Mouse (Mus musculus): ENCODE measurements at regions not wholly inside any gene's neighbourhood (a gene's known extent, or its start where the extent isn't known, plus 50 kb on each side); places are given as distances from the start of the nearest gene placed in this dataset.

DNA sequence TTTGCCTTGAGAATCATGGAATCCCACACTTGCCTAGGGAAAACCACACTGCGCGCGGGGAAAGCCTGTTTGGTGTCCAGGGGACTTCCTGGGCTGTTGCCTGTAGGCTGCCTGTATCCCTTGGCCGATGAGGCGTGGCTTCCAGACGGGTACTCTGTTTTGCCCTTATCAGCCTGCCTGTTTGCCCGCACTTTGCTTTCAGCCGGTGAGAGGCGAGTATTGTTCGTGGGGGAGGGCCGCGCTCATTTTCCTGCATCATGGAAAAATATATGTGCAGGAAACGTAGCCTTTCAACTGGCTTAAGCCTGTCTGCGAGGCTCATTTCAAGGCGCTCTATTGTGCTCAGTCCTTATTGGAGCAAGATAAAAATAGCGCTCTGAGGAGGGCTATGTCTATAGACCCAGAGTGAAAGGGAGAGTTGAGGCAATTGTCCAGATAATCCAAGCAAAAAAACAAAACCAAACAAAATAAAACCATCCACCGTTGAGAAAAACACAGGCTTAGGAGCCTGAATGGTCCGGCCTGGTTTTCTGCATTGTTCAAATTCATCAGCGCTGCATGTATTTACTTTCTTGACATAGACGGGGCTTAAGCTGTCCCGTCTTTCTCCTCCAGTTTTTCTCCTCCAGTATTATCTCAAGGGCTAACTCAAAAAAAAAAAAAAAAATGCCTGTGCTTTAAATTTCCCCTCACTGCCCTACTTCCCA lies 67.9 kb downstream of the Klf5 start:
- Histone ChIP-seq H3K4me3 (ENCODE audit: low read depth, low read length) (peak overlapping the region; percentile 4; the same call in 1 of the 2 replicates), H3K9me3 (ENCODE audit: low read length) (no peaks in the 10 kb centered on the region), H3K4me1 (ENCODE audit: insufficient read depth, low read depth, low read length) (no peaks in the 10 kb centered on the region), H3K9ac (replicated peaks; ENCODE audit: low read depth) (no peak overlapping the region), H3K27ac (ENCODE audit: low read length) (no peak overlapping the region), H3K36me3 (ENCODE audit: insufficient read depth, low read length) (no peaks in the 10 kb centered on the region), H3K27me3 (replicated peaks; ENCODE audit: insufficient read depth, low read length) (no peaks in the 10 kb centered on the region), H3K4me2 (replicated peaks; ENCODE audit: low read depth, low read length) (peak overlapping the region; percentile 35)
- ATAC-seq (peak; percentile 62), DNase-seq (ENCODE audit: low spot score) (peak; percentile 39)
- 47% methylated on average over 21 of the region's 21 CpGs for WGBS
- TF ChIP-seq CTCF (IDR thresholded peaks at IDR 0.05) = no peak
- TF ChIP-seq EP300 (IDR thresholded peaks at IDR 0.05) = no peak

DNA sequence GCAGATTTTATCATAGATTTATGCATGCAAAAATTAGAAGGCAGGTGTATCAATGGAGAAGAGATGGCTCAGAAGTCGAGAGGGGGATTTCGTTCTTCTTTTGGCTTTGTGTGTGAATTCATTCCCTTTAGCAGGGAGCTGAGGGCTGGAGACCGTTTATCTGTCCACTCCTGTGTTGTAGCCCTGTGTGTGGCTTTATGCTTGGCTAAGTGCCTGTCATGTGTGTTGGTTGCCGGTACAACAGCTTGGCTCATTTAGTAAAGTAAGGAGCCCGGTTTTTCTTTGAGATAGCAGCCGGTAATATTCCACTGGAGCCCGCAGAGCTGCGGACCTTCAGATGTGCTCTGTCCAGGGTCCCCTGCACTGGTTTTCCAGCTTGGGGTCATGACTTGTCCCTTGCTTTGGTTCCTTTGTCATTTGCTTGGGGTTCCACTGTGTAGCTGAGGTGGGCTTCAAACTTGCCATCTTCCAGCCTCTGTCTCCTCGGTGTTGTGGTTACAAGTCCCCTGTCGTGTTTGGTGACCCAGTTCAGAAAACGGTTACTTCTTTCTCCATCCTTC lies 68.6 kb downstream of the Klf5 start:
- Histone ChIP-seq H3K27ac (ENCODE audit: low read length) (no peak overlapping the region), H3K27me3 (replicated peaks; ENCODE audit: insufficient read depth, low read length) (no peaks in the 10 kb centered on the region), H3K9me3 (ENCODE audit: low read length) (no peaks in the 10 kb centered on the region), H3K4me3 (ENCODE audit: low read depth, low read length) (0 out of 2 replicates have a peak overlapping the region, but pooled peaks have one; percentile 4), H3K4me1 (ENCODE audit: insufficient read depth, low read depth, low read length) (no peaks in the 10 kb centered on the region), H3K4me2 (replicated peaks; ENCODE audit: low read depth, low read length) (no peak overlapping the region), H3K36me3 (ENCODE audit: insufficient read depth, low read length) (no peaks in the 10 kb centered on the region), H3K9ac (replicated peaks; ENCODE audit: low read depth) (no peak overlapping the region)
- ATAC-seq = no peak
- no peak for TF ChIP-seq EP300 (IDR thresholded peaks at IDR 0.05)
- no peak for TF ChIP-seq CTCF (IDR thresholded peaks at IDR 0.05)
- no peak for DNase-seq (ENCODE audit: low spot score)
- WGBS = 48% methylated on average over 11 of the region's 11 CpGs

DNA sequence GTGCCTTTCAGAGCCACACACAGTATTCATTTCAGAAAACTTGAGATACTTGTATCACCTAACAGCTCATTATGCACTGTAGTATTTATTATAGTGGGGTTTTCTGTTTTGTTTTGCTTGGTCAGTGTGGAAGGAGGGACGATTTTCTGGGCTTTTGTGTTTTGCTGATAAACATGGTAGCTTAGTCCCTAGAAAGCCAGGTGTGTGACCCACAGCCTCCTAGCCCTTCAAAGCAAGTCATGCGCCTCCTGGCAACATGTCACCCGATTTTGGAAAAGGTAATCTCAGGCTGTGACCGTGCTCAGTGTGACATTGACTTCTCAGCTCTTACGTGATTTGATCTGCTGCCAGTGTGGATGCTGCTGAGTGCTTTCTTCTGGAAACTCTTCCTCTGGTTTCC lies 70.9 kb downstream of the Klf5 start:
- ATAC-seq (no peak), DNase-seq (ENCODE audit: low spot score) (no peak)
- H3K4me2 ChIP-seq (replicated peaks; ENCODE audit: low read depth, low read length) = no peak overlapping the region
- H3K4me3 ChIP-seq (ENCODE audit: low read depth, low read length) = no peak overlapping the region
- no peak overlapping the region for H3K9ac ChIP-seq (replicated peaks; ENCODE audit: low read depth)
- H3K4me1 ChIP-seq (ENCODE audit: insufficient read depth, low read depth, low read length) = no peaks in the 10 kb centered on the region
- WGBS = 66% methylated on average over 5 of the region's 5 CpGs
- no peaks in the 10 kb centered on the region for H3K36me3 ChIP-seq (ENCODE audit: insufficient read depth, low read length)
- TF ChIP-seq CTCF (IDR thresholded peaks at IDR 0.05) = no peak
- TF ChIP-seq EP300 (IDR thresholded peaks at IDR 0.05) = no peak
- H3K27ac ChIP-seq (ENCODE audit: low read length) = no peak overlapping the region
- H3K27me3 ChIP-seq (replicated peaks; ENCODE audit: insufficient read depth, low read length) = no peaks in the 10 kb centered on the region
- H3K9me3 ChIP-seq (ENCODE audit: low read length) = no peaks in the 10 kb centered on the region

DNA sequence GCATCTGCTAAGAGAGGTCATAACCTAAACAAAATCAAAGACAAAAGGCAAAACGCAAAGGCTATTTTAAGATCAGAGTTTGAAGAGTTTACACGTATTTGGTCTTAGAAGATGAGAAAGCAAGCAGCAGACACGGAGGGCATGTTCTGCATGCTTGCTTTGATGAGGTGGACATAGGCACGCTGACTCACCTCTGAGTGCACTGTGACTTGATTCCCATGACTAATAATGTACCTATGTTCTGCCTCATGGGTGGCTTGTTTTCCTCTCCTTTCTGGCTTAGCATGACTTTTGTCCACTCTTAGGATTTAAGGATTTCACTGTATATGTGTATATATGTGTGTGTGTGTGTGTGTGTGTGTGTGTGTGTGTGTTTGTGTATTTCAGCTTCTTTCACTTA lies 75.2 kb downstream of the Klf5 start:
- H3K4me2 ChIP-seq (replicated peaks; ENCODE audit: low read depth, low read length) = no peak overlapping the region
- H3K27ac ChIP-seq (ENCODE audit: low read length) = no peak overlapping the region
- no peak for ATAC-seq

DNA sequence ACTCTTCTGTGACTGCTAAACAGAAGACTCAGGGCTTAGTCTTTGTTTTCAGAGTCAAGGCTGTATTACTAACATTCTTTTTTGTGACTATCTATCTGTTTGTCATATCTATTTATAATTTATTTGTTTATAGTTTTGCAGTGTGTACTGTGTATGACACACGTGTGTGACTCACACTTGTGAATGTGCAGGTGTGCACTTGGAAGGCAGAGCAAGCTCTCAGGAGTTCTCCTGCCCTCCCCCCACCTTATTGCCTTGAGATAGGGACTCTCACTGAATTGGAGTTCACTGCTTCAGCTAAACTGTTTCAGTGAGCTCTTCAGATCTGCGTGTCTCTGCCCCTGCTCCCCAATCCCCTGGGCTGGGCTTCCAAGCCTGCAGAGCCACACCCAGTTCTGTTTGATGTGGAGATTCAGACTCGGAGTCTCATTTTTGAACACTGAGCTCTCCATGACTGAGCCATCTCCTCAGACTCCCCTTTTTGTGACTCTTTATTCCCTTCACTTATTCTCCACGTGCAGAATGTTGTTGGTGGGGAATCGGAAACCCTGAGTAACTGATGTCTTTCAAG lies 76.6 kb downstream of the Klf5 start:
- Histone ChIP-seq H3K9ac (replicated peaks; ENCODE audit: low read depth) (no peak overlapping the region), H3K9me3 (ENCODE audit: low read length) (no peaks in the 10 kb centered on the region), H3K4me1 (ENCODE audit: insufficient read depth, low read depth, low read length) (no peaks in the 10 kb centered on the region), H3K27me3 (replicated peaks; ENCODE audit: insufficient read depth, low read length) (no peaks in the 10 kb centered on the region), H3K4me2 (replicated peaks; ENCODE audit: low read depth, low read length) (no peak overlapping the region), H3K36me3 (ENCODE audit: insufficient read depth, low read length) (no peaks in the 10 kb centered on the region), H3K4me3 (ENCODE audit: low read depth, low read length) (no peak overlapping the region), H3K27ac (ENCODE audit: low read length) (no peak overlapping the region)
- ATAC-seq (no peak), DNase-seq (ENCODE audit: low spot score) (no peak)
- 42% methylated on average over 5 of the region's 5 CpGs for WGBS
- TF ChIP-seq CTCF (IDR thresholded peaks at IDR 0.05) = no peak
- no peak for TF ChIP-seq EP300 (IDR thresholded peaks at IDR 0.05)

More for the DNA sequence above, 75.2 kb downstream of the Klf5 start:
- Histone ChIP-seq H3K36me3 (ENCODE audit: insufficient read depth, low read length) (no peaks in the 10 kb centered on the region), H3K4me1 (ENCODE audit: insufficient read depth, low read depth, low read length) (no peaks in the 10 kb centered on the region), H3K4me3 (ENCODE audit: low read depth, low read length) (no peak overlapping the region), H3K9me3 (ENCODE audit: low read length) (no peaks in the 10 kb centered on the region), H3K27me3 (replicated peaks; ENCODE audit: insufficient read depth, low read length) (no peaks in the 10 kb centered on the region), H3K9ac (replicated peaks; ENCODE audit: low read depth) (no peak overlapping the region)
- no peak for DNase-seq (ENCODE audit: low spot score)
- TF ChIP-seq EP300 (IDR thresholded peaks at IDR 0.05) = no peak
- TF ChIP-seq CTCF (IDR thresholded peaks at IDR 0.05) = no peak
- WGBS = 50% methylated on average over 4 of the region's 4 CpGs

DNA sequence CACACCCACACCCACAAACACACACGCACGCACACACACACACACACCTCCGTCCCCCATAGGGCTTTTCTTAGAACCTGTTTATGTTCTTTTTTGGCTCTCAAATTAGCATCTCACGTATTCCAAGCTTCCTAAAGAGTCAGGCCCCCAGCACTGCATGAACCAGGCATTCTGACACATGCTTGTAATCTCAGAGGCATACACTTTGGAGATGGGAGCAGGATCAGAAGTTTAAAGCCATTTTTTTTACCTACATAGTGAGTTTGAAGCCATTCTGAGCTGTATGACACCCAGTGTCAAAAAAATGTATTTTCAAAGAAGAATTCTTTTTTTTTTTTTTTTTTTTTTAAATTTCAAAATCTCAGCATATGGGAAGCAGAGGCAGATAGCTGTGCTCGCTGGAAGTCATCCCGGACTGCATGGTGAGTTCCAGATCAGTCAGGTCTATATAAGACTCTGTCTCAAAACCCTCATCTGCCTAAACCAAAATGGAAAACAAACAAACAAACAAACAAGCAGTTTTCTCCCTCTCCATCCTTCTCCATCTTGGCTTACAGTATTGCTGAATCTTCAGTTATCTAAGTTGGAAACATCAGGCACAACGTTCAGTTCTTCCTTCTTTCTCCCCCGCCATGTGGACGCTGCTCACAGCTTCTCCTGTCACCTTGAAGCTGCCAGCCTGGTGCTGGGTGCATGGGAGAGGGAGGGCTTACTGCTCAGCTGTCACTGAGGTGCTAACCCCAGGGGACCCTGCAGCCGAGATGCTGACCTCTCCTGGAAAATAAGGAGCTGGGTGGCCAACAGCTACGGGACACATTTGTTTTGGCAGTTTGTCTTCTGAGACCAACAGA lies 78.4 kb downstream of the Klf5 start:
- Histone ChIP-seq H3K9me3 (ENCODE audit: low read length) (no peaks in the 10 kb centered on the region), H3K9ac (replicated peaks; ENCODE audit: low read depth) (no peak overlapping the region), H3K4me3 (ENCODE audit: low read depth, low read length) (no peak overlapping the region), H3K36me3 (ENCODE audit: insufficient read depth, low read length) (no peaks in the 10 kb centered on the region), H3K27ac (ENCODE audit: low read length) (no peak overlapping the region), H3K27me3 (replicated peaks; ENCODE audit: insufficient read depth, low read length) (no peaks in the 10 kb centered on the region), H3K4me2 (replicated peaks; ENCODE audit: low read depth, low read length) (no peak overlapping the region), H3K4me1 (ENCODE audit: insufficient read depth, low read depth, low read length) (no peaks in the 10 kb centered on the region; the same call in 1 of the 2 replicates)
- no peak for ATAC-seq
- WGBS = 63% methylated on average over 11 of the region's 11 CpGs
- TF ChIP-seq EP300 (IDR thresholded peaks at IDR 0.05) (no peak), CTCF (IDR thresholded peaks at IDR 0.05) (no peak)
- DNase-seq (ENCODE audit: low spot score) = no peak

Data from lung, postnatal 0 days (tissue).